Mouse (Mus musculus) brown adipose tissue, adult 24 weeks (tissue): ENCODE results near the gene Hjurp. TPM values are rescaled to one million over a fixed set of nuclear protein-coding genes. Genes with fewer than 3 reads are reported as not detected.
"Not testable (repeated sequence)": the region's sequence is repeated elsewhere in the genome, so short reads cannot be mapped to it uniquely, and the experiment has no call there.

Source experiments
- H3K27ac ChIP-seq: fragments of 200-500 bp; replicated peaks from 2 replicates; pipeline ENCODE4 v1.5.1; 2012; ENCODE audit warnings: low read depth, mild to moderate bottlenecking, low read length
- H3K4me1 ChIP-seq: fragments of 200-500 bp; 2 replicates; pipeline ENCODE4 v1.6.1; 2012; ENCODE audit warnings: low read length, mixed read lengths; ENCODE audit not compliant: control insufficient read depth, insufficient read depth, insufficient read length
- H3K4me3 ChIP-seq: fragments of 200-500 bp; 2 replicates; pipeline ENCODE4 v1.5.1; 2012; ENCODE audit warnings: low read depth, mild to moderate bottlenecking, low read length, moderate library complexity; ENCODE audit not compliant: insufficient read depth
- polyA plus RNA-seq: library from polyadenylated mRNA; stranded (reverse); fragments of >200 nt; gene quantifications from 2 replicates; pipeline ENCODE4 v1.2.4, GENCODE M21; 2012; ENCODE audit not compliant: missing spikeins, insufficient read depth, insufficient read length

The Hjurp gene
- polyA plus RNA-seq, 1 experiment = 10.3 TPM

- no peak overlapping the region for H3K27ac ChIP-seq
- H3K4me3 ChIP-seq = no peak overlapping the region
- no peaks in the 10 kb centered on the region for H3K4me1 ChIP-seq
These were observed 43.8 kb downstream of the Hjurp start for GRCm38 (mm10) chr1:88233421-88234247.

GRCm38 (mm10) chr1:88232664-88233380 lies 44.6 kb downstream of the Hjurp start:
- H3K4me1 ChIP-seq = no peaks in the 10 kb centered on the region
- H3K4me3 ChIP-seq = no peak overlapping the region
- no peak overlapping the region for H3K27ac ChIP-seq

DNA sequence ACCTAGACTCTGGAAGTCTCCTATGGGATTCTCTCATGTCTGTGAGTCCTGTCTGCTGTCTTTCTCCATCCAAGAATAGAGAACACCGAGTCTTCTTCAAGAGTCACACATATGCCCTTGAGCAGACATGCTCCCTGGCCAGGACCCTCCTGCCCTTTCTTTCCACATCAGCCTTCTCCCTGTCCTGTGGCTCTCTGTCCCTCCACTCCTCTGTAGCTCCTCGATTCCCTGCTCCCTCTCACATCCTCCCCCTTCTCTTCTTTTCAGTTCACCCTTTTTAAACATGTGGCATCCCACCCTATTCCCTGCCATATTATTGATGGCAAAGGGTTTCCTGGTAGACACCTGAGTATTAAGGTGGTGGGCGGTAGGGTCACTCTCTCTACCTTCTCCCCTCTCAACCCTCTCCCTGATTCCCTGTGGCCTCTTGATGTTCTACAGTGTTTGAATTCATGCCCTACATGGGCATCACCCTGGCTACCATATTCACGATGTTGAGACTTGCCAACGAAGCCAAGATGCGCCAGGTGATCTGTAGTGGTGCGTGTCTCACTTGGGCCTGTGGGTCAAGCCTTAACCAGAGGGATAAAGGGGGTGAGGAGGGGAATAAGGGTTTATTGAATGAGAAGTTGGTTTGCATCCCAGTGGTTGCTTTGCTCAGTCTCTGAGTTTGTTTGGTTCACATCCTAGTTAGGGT lies 45.5 kb downstream of the Hjurp start:
- no peak overlapping the region for H3K4me3 ChIP-seq

DNA sequence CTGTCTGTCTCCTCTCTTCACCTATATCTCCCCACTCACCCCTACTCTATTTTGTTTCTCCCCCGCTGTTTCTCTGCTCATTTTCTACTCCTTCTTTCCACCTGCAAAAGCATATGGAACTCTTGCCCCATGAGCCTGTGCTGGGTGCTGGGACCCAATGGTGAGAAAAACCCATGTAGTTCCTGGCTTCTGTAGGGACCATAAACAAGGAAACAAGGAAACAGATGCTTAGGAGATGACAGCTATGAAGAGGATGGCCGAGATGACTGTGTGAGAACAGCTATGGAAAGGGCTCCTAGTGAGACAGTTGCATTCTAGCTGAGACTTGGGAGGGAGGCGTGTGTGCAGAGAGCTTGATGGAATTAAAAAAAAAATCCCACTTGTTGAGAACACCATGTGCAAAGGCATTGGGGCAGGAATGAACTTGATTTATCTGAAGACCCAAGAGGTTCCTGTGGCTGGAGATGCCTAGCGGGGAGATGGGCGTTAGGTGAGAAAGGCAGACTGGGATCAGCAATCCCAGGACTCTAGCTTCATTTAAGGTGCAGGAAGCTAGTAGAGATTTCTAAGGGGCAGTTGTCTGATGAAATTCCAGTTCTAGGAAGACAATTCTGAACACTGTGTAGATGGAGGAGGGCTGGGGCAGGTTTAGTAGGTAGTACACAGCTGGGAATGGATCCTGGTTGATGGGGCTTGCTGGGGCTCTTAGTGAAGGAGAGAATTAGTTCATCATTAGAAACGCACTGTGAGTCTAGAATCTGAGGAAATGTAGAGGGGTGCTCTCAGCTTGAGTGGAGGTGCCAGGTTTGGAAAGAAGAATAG lies 46.2 kb downstream of the Hjurp start:
- H3K27ac ChIP-seq = no peak overlapping the region
- no peak overlapping the region for H3K4me3 ChIP-seq
- H3K4me1 ChIP-seq = no peaks in the 10 kb centered on the region

More for the DNA sequence above, 45.5 kb downstream of the Hjurp start:
- no peaks in the 10 kb centered on the region for H3K4me1 ChIP-seq
- no peak overlapping the region for H3K27ac ChIP-seq

DNA sequence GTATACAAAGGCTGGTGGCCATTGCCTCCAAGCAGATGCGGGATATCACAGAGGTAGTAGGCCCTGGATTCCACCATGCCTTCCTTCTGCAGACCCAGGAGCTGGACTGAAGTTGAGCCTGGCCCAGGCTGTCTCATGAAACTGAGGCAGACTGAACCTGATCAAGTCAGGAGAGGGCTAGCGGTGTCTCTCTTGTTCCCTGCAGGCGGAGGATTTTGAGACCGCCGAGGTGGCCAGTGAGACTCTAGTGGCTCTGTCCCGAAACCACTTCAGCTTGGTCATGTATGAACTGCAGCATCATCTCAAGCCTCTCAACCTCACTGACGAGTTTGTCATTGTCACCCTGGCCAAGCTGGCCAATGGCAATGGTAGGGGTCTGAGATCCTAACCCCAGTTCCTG lies 47.0 kb downstream of the Hjurp start:
- no peak overlapping the region for H3K4me3 ChIP-seq
- H3K27ac ChIP-seq = no peak overlapping the region
- H3K4me1 ChIP-seq = no peaks in the 10 kb centered on the region

DNA sequence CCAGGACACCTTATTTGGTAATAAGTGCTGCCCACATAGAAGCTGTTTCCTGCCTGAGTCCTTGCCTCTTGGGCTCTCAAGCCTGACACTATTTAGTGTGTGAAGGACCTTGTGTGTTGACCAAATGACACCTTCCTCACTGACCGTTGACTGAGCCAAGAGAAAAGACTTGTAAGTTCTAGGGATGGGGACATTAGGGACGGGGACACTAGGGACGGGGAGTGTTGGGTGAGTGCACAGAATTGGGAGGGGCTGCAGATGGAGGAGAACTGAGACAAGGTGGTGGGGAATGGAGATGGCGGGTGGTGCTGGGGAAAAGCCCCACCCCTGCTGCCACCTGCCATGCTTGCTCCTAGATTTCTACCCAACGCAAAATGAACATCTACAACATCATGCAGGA lies 47.4 kb downstream of the Hjurp start:
- Histone ChIP-seq H3K27ac (no peak overlapping the region), H3K4me1 (no peaks in the 10 kb centered on the region), H3K4me3 (no peak overlapping the region)

GRCm38 (mm10) chr1:88229566-88229965 lies 47.9 kb downstream of the Hjurp start:
- Histone ChIP-seq H3K4me3 (no peak overlapping the region), H3K4me1 (no peaks in the 10 kb centered on the region), H3K27ac (no peak overlapping the region)

- H3K27ac ChIP-seq = no peak overlapping the region
- no peaks in the 10 kb centered on the region for H3K4me1 ChIP-seq
- H3K4me3 ChIP-seq = no peak overlapping the region
These were observed 49.3 kb downstream of the Hjurp start for GRCm38 (mm10) chr1:88228121-88228520.

GRCm38 (mm10) chr1:88227482-88227881 lies 50.0 kb downstream of the Hjurp start:
- no peak overlapping the region for H3K27ac ChIP-seq
- H3K4me1 ChIP-seq = no peaks in the 10 kb centered on the region
- H3K4me3 ChIP-seq = no peak overlapping the region

DNA sequence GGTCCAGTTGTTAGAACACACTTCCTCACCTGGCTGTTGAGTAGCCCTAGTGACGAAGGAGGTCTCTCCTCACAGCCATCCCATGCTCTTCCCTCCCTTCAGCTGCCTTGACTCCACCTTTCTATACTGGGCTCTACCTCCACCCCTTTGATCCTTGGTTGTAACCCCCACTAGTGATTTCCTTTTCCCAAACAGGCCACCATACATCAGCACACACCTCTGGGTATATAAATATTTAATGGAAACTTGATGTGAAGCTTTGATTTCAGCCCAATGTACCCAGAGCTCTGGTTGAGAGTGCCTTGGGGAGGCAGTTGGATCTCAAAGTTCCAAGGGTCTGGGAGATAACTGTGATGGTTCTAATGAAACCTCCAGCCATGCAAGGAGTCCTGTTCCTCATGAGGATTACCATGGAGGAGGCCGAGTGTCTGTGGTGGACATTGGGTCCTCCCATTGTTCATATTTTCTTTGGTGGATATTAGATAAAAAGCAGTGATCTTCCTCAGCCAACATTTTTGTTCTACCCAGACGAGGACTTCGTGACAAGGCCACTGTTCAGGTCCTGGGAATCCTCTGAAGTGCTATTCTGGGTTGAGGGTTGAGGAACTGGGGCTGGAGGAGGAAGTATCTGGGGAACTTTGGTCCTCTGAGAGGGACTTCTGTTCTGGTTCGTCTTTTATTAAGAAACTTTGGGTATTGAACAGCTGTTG lies 50.6 kb downstream of the Hjurp start, which contains the start of gene Mroh2a:
Gene Mroh2a (plus strand): TSS at position 317 of the 710 bp plus-strand sequence.
- Histone ChIP-seq H3K4me3 (no peak within 1 kb of the TSS), H3K27ac (no peak within 1 kb of the TSS), H3K4me1 (no peaks in the 10 kb centered on the region)

GRCm38 (mm10) chr1:88225741-88226140 lies 51.7 kb downstream of the Hjurp start:
- H3K27ac ChIP-seq = no peak overlapping the region
- H3K4me3 ChIP-seq = no peak overlapping the region
- no peaks in the 10 kb centered on the region for H3K4me1 ChIP-seq

GRCm38 (mm10) chr1:88225301-88225700 lies 52.1 kb downstream of the Hjurp start:
- not testable (repeated sequence) for H3K27ac ChIP-seq, H3K4me3 ChIP-seq, H3K4me1 ChIP-seq

- Histone ChIP-seq H3K4me1 (no peaks in the 10 kb centered on the region), H3K27ac (no peak overlapping the region), H3K4me3 (no peak overlapping the region)
These were observed 53.2 kb downstream of the Hjurp start for GRCm38 (mm10) chr1:88224029-88224776.

GRCm38 (mm10) chr1:88223591-88223990 lies 53.8 kb downstream of the Hjurp start:
- Histone ChIP-seq H3K27ac (no peak overlapping the region), H3K4me3 (no peak overlapping the region), H3K4me1 (no peaks in the 10 kb centered on the region)
